Mouse (Mus musculus) left cerebral cortex, postnatal 14 days (tissue): ENCODE data around the gene Ifnz. TPM values are rescaled to one million over a fixed set of nuclear protein-coding genes. Genes with fewer than 3 reads are reported as not detected.
"Not testable (repeated sequence)": the region's sequence is repeated elsewhere in the genome, so short reads cannot be mapped to it uniquely, and the experiment has no call there.

Experiments
- DNase-seq, 2 experiments: peaks; one replicate each; pipeline ENCODE4 v3.0.0; 2021 to 2022; ENCODE audit warnings: low spot score in 2 of 2, mixed read lengths in 1 of 2
- intact Hi-C: fragments of 180-260 bp; cut with DNase I; formaldehyde crosslinking; loops from one replicate; pipeline ENCODE4 v1.15.1; 2025
- total RNA-seq, 2 experiments: library from RNA; stranded (reverse); gene quantifications; 2 replicates each; pipeline ENCODE4 v1.2.3; 2021

Ifnz gene
- total RNA-seq, 2 experiments from 2014 or later: not detected

DNA sequence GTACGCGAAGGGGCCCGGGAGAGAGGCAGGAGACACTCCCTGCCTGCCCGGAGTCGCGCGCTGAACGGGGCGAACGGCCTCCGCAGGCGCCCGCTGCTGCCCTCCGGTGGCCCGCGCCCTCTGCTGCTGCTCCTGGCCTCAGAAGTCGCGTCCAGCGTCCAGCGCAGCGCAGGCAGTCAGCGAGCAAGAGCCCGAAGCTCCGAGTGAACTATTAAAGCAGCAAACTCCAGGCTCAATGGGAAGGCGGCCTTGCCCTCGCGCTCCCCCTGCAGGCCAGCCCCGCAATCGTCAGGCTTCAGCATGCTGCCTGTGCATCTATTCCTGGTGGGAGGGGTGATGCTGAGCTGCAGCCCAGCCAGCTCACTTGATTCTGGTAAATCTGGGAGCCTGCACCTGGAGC is 2.4 kb upstream of the Ifnz start, which contains the start of gene Gm13272:
TSS of gene Gm13272 (plus strand) at position 301 of the 400 bp plus-strand sequence.
- intact Hi-C loops, DNase-seq: not testable (repeated sequence)

- intact Hi-C loops, DNase-seq: not testable (repeated sequence)
Measured at GRCm38 (mm10) chr4:88780320-88780719, 1.6 kb upstream of the Ifnz start.

GRCm38 (mm10) chr4:88782335-88782734 is 404 bp downstream of the Ifnz start:
- intact Hi-C loops, DNase-seq: not testable (repeated sequence)

DNA sequence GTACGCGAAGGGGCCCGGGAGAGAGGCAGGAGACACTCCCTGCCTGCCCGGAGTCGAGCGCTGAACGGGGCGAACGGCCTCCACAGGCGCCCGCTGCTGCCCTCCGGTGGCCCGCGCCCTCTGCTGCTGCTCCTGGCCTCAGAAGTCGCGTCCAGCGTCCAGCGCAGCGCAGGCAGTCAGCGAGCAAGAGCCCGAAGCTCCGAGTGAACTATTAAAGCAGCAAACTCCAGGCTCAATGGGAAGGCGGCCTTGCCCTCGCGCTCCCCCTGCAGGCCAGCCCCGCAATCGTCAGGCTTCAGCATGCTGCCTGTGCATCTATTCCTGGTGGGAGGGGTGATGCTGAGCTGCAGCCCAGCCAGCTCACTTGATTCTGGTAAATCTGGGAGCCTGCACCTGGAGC is 3.5 kb downstream of the Ifnz start, which contains the start of gene Gm13276:
TSS of gene Gm13276 (plus strand) at position 301 of the 400 bp plus-strand sequence.
- DNase-seq, intact Hi-C loops: not testable (repeated sequence)

DNA sequence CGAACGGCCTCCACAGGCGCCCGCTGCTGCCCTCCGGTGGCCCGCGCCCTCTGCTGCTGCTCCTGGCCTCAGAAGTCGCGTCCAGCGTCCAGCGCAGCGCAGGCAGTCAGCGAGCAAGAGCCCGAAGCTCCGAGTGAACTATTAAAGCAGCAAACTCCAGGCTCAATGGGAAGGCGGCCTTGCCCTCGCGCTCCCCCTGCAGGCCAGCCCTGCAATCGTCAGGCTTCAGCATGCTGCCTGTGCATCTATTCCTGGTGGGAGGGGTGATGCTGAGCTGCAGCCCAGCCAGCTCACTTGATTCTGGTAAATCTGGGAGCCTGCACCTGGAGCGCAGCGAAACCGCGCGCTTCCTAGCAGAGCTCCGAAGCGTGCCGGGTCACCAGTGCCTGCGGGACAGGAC is 6.5 kb downstream of the Ifnz start, which contains the start of gene Gm13277:
TSS of gene Gm13277 (plus strand) at position 231 of the 400 bp plus-strand sequence.
- intact Hi-C loops: not testable (repeated sequence)
- peak; percentile 70 to 75 for DNase-seq

DNA sequence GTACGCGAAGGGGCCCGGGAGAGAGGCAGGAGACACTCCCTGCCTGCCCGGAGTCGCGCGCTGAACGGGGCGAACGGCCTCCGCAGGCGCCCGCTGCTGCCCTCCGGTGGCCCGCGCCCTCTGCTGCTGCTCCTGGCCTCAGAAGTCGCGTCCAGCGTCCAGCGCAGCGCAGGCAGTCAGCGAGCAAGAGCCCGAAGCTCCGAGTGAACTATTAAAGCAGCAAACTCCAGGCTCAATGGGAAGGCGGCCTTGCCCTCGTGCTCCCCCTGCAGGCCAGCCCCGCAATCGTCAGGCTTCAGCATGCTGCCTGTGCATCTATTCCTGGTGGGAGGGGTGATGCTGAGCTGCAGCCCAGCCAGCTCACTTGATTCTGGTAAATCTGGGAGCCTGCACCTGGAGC is 9.3 kb downstream of the Ifnz start, which contains the start of gene Gm13278:
TSS of gene Gm13278 (plus strand) at position 301 of the 400 bp plus-strand sequence.
- intact Hi-C loops, DNase-seq: not testable (repeated sequence)

DNA sequence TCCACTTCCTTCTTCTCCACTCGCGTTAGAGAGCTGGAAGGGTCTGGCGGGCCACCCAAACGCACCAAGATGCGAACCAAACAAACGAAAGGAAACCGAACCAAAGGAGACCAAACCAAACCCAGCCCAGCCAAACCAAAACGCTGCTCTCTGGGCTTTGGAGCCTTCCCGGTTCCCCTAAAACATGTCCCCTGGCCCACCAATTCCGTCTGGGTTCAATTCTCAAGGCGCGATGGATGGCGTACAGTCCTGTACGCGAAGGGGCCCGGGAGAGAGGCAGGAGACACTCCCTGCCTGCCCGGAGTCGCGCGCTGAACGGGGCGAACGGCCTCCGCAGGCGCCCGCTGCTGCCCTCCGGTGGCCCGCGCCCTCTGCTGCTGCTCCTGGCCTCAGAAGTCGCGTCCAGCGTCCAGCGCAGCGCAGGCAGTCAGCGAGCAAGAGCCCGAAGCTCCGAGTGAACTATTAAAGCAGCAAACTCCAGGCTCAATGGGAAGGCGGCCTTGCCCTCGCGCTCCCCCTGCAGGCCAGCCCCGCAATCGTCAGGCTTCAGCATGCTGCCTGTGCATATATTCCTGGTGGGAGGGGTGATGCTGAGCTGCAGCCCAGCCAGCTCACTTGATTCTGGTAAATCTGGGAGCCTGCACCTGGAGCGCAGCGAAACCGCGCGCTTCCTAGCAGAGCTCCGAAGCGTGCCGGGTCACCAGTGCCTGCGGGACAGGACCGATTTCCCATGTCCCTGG is 12.2 kb downstream of the Ifnz start, which contains the start of gene Gm13275:
TSS of gene Gm13275 (plus strand) at position 552 of the 740 bp plus-strand sequence.
- intact Hi-C loops: not testable (repeated sequence)
- peak; percentile 20 to 41 for DNase-seq

DNA sequence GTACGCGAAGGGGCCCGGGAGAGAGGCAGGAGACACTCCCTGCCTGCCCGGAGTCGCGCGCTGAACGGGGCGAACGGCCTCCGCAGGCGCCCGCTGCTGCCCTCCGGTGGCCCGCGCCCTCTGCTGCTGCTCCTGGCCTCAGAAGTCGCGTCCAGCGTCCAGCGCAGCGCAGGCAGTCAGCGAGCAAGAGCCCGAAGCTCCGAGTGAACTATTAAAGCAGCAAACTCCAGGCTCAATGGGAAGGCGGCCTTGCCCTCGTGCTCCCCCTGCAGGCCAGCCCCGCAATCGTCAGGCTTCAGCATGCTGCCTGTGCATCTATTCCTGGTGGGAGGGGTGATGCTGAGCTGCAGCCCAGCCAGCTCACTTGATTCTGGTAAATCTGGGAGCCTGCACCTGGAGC is 15.2 kb downstream of the Ifnz start, which contains the start of gene Gm13279:
TSS of gene Gm13279 (plus strand) at position 301 of the 400 bp plus-strand sequence.
- intact Hi-C loops, DNase-seq: not testable (repeated sequence)

DNA sequence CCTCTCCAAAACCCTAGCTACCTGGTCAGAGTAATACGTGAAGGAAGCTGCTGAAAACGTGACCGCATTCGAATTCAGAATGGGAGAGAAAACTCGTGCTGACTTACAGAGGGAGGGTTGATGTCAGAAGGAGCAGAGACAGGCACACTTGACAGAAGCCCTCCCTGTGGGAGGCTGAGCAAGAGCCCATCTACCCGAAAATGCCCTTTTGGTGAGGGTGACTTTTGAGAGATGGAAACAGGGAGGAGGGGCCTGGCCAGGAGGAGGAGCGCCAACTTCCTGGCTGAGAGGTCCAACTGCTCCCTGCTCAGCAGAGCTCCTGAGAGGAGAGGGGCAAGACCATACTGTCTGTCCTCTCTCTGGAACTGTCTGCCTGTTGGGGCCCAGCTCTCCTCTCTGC is 17.4 kb downstream of the Ifnz start, which contains the start of gene Gm13285:
TSS of gene Gm13285 (plus strand) at position 301 of the 400 bp plus-strand sequence.
- DNase-seq, intact Hi-C loops: not testable (repeated sequence)

GRCm38 (mm10) chr4:88802954-88803353 is 21.0 kb downstream of the Ifnz start, which contains the start of gene Gm13287:
Gm13287 (plus strand) TSS chr4:88803254.
- DNase-seq, intact Hi-C loops: not testable (repeated sequence)

DNA sequence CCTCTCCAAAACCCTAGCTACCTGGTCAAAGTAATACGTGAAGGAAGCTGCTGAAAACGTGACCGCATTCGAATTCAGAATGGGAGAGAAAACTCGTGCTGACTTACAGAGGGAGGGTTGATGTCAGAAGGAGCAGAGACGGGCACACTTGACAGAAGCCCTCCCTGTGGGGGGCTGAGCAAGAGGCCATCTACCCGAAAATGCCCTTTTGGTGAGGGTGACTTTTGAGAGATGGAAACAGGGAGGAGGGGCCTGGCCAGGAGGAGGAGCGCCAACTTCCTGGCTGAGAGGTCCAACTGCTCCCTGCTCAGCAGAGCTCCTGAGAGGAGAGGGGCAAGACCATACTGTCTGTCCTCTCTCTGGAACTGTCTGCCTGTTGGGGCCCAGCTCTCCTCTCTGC is 23.3 kb downstream of the Ifnz start, which contains the start of gene Gm13288:
TSS of gene Gm13288 (plus strand) at position 301 of the 400 bp plus-strand sequence.
- DNase-seq, intact Hi-C loops: not testable (repeated sequence)

GRCm38 (mm10) chr4:88805761-88806160 is 23.8 kb downstream of the Ifnz start:
- DNase-seq, intact Hi-C loops: not testable (repeated sequence)

DNA sequence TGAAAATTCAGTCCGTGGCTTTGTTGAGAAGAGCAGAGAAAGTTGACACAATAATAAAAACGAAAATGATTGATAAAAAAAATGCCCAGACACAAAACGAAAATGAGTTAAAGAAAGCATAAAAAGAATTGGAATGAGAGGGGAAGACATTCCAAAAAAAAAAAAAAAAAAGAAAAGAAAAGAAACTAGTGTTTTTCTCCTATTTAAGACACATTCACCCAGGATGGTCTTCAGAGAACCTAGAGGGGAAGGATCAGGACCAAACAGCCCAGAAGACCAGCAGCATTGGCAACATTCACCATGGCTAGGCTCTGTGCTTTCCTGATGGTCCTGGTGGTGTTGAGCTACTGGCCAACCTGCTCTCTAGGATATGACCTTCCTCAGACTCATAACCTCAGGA is 34.0 kb downstream of the Ifnz start, which contains the start of gene Ifna7:
TSS of gene Ifna7 (plus strand) at position 301 of the 400 bp plus-strand sequence.
- no peak for DNase-seq
- intact Hi-C loops: no loop called here

- DNase-seq: no peak
- intact Hi-C loops: no loop called here
Measured at GRCm38 (mm10) chr4:88819659-88820058, 37.7 kb downstream of the Ifnz start, which contains the start of gene Ifna11. Ifna11 (plus strand) TSS chr4:88819959.

- DNase-seq: peak; percentile 9 to 37
Measured at GRCm38 (mm10) chr4:88822995-88823394, 41.1 kb downstream of the Ifnz start.

GRCm38 (mm10) chr4:88827116-88827515 is 45.2 kb downstream of the Ifnz start, which contains the start of gene Ifna6:
Ifna6 (plus strand) TSS chr4:88827416.
- DNase-seq, intact Hi-C loops: not testable (repeated sequence)

More at GRCm38 (mm10) chr4:88822995-88823394, 41.1 kb downstream of the Ifnz start:
- intact Hi-C loops: no loop called here

- DNase-seq: peak; percentile 46 to 51
- intact Hi-C loops: no loop called here
Measured at GRCm38 (mm10) chr4:88830523-88830922, 48.6 kb downstream of the Ifnz start.
